Mouse (Mus musculus) MN1 (cell line): ENCODE measurements around the gene Rpa2.
A peak's percentile ranks its signal among the peaks of the same experiment; 100 is the strongest.
"Not testable (repeated sequence)": the region's sequence is repeated elsewhere in the genome, so short reads cannot be mapped to it uniquely, and the experiment has no call there.

Source experiments
- DNase-seq: peaks from one replicate; pipeline ENCODE4 v3.0.0-alpha.2; 2016; ENCODE audit warnings: low spot score

The Rpa2 gene

DNA sequence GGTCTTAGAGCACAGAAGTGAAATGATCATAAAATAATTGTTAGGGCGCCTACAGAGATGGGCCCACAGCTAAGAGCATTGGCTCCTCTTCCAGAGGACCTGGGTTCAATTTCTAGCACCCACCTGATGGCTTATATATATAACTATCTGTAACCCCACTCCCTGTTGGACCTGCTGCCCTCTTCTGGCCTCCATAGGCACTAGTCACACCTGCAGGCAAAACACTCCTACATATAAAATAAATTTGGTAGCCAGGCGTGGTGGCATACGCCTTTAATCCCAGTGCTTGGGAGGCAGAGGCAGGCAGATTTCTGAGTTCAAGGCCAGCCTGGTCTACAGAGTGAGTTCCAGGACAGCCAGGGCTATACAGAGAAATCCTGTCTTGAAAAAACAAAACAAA is 5.0 kb upstream of the Rpa2 start:
- DNase-seq: not testable (repeated sequence)

DNA sequence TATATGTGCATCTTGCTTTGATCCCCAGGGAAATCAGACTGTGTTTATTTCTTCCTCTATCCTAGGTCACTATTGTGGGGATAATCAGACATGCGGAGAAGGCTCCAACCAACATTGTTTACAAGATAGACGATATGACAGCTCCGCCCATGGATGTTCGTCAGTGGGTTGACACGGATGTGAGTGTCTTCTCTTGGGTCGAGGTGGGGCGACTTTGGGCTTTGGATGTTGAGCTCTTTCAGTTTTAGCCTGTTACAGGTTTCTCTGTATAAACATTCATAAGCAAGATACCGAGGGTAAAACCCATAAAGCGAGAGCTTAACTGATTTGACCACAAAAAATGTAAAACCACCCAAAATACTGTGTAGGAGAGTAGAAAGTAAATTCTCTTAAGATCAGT is 3.6 kb downstream of the Rpa2 start:
- DNase-seq: no peak

DNA sequence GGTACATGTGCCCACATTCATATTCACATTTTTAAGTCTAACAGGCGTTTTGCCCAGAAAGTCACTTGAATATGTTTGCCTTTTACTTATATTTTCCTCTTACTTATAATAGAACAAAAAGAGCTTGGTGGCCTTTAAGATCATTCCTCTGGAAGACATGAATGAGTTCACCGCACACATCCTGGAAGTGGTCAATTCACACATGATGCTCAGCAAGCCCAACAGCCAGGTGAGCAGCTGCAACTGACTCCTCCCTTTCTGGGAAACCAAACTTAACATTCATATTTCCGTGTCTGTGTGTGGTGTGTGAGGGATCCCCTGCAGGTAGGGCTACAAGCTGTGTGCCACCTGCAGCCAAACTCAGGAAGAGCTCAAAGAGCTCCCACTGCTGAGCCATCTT is 6.8 kb downstream of the Rpa2 start:
- DNase-seq: no peak

GRCm38 (mm10) chr4:132776764-132777163 is 8.6 kb downstream of the Rpa2 start:
- peak; percentile 91 for DNase-seq

GRCm38 (mm10) chr4:132778562-132779201 is 10.6 kb downstream of the Rpa2 start:
- no peak for DNase-seq

GRCm38 (mm10) chr4:132780288-132780687 is 12.2 kb downstream of the Rpa2 start:
- no peak for DNase-seq

DNA sequence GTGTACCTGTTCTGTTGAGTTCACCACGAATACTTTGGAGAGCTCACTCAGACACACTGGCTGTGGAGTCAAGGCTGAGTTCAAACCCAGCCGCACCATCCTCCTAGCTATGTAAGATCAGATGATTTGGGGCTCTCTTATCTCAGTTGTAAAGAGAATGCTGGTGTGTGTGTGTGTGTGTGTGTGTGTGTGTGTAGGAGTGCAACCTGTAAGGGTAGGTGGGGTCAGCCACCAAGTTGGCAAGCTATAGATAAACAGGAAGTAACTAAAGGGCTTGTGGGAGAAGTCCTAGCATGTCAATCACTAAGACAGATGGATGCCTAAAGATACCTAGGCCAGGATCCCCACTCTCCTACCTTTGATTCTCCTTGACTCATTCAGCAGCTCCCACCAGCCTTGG is 15.6 kb downstream of the Rpa2 start:
- no peak for DNase-seq

GRCm38 (mm10) chr4:132785228-132785627 is 17.1 kb downstream of the Rpa2 start:
- no peak for DNase-seq

DNA sequence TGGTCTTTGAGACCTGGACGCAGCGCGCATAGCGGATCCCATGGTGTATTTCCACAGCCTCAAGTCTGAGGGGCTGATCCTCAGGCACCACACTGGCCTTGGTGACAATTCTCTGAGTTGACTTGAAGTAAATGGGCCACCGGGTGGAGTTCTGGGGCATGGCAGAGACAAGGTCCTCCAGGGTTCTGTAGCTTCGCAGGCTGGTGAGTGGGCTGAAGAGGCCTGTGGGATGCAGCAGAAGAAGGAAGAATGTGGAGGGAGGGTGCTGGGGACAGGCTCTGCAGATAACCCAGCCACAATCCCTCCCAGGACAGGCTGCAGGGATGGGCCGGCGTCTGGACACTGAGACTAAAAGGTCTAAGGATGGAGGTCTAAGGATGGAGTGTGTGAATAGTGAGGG is 21.6 kb downstream of the Rpa2 start:
- no peak for DNase-seq

- DNase-seq: not testable (repeated sequence)
These were observed 25.3 kb downstream of the Rpa2 start for GRCm38 (mm10) chr4:132793322-132794004.

- DNase-seq: no peak
These were observed 25.9 kb downstream of the Rpa2 start for GRCm38 (mm10) chr4:132794028-132794427.

DNA sequence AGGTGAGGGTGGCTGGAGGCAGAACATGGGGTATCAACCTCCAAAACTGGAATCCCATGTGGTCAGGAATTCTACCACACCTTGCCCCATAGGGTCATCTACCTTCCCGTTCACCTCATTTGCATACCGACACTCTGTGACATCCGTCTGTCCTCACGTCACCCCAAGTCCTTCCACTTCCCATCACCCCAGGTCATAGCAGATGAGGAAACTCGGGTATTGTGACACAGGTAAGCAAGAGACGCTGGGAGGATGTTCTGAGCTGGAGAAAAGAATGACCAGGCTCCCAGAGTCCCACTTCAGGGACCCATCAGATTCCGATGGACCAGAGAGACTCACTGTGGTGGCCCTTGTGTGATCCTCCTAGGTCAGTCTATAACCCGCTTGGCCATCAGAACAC is 26.6 kb downstream of the Rpa2 start:
- DNase-seq: no peak

DNA sequence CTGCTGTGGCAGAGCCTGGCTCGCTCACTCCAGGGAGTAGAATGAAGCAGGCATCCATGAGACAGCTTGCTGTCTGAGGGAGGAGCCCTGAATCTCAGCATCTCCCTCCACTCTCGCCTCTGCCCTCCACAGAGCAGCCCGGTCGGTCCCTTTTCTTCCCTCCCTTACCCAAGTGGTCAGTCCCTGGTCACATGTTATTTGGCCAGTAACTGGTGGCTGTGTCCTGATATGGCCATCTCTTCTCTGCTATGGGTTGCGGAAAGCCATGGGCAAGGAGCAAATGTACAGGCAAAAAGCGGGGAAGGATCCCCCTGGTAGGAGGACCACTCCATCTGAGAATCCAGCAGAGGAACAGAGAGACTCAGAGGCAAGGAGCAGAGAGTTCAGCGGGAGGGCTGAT is 27.0 kb downstream of the Rpa2 start:
- no peak for DNase-seq

DNA sequence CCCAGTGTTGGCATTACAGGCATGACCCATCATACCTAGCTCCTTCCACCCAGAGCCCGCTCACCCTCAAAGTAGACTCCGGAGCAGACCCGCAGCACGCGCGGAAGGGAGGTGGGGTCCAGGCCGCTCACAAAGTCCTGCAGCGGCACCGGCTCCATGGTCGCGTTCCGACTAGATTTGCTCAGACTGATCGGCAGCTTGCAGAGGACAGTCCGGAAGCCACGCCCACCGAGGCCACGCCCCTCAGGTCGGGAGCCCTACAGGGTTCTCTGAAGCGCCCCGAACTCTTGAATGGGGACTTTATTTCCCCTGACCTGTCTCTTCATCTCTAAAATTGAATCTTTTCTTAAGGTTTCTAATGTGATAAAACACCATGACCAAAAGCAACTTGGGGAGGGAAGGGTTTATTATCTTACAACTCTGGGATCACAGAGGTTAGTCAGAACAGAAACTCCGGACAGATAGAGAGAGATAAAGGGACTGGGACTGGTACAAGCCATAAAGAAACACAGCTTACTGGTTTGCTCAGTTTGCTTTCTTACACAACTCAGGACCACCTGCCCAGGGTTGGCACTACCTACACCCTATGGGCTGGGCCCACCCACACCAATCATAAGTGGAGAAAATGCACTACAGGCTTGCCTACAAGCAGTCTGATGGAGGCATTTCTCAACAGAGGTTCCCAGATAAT is 28.2 kb downstream of the Rpa2 start, which contains the start of gene Themis2:
Gene Themis2, minus strand, starts transcription at position 192 of the 691 bp plus-strand sequence.
- DNase-seq: peak; percentile 73

- DNase-seq: no peak
These were observed 29.3 kb downstream of the Rpa2 start for GRCm38 (mm10) chr4:132797461-132797860.

DNA sequence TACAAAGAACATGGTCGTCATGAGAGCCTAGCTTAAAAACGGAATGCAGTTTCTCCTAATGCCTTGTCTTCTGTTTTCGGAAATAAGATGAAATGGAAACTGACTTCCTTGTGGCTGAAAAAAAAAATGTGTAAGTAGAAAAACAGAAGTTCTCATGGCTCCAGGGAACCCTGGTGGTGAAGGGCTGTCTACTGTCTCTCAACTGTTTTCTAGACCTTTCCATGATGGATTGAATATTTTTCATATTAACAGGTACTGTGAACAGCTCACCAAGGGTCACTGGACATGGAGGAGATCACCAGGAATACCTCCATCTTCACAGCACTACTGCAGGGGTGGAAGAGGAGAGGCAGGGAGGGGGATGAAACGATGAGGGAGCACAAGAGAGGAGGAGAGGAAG is 29.9 kb downstream of the Rpa2 start:
- DNase-seq: no peak

DNA sequence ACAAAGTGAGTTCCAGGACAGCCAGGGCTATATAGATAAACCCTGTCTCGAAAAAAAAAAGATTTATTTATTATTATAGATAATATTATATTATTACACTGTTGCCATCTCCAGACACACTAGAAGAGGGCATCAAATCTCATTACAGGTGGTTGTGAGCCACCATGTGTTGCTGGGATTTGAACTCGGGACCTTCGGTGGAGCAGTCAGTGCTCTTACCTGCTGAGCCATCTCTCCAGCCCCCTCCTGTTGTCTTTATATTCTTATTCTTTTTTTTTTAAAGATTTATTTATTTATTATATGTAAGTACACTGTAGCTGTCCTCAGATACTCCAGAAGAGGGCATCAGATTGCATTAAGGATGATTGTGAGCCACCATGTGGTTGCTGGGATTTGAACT is 30.5 kb downstream of the Rpa2 start:
- not testable (repeated sequence) for DNase-seq

GRCm38 (mm10) chr4:132799845-132800244 is 31.7 kb downstream of the Rpa2 start:
- DNase-seq: no peak

DNA sequence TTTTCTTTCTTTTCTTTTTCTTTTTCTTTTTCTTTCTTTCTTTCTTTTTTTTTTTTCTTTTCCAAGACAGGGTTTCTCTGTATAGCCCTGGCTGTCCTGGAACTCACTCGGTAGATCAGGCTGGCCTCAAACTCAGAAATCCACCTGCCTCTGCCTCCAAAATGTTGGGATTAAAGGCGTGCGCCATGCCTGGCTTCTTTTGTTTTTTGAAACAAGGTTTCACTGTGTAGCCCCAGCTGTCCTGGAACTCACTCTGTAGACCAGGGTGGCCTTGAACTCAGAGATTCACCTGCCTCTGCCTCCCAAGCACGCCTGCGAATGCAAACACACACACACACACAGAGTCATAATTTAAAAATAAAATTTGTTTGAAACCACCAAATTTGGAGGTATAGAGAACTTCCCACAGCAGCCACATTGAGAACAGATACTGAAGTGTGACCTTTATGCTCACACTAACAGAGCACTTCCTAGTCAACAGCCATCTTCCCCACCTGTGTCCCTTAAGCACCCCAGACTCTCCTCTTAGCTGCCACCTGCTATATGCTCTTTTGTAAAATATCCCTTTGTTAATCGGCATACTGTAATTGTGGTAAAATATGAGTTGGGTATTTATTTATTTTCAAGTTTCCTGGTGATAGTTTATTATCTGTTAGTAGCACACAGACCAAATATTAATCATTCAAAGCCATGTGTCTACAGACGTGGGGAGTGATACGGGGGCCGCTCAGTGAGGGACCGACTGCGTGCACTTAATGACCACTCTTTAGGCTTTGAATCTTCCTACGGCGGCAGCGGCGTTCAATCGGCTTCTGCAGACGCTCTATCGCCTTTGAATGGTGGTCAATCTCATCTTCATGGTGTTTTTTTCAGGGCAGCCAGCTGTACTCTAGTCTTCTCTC is 33.3 kb downstream of the Rpa2 start:
- DNase-seq: no peak

DNA sequence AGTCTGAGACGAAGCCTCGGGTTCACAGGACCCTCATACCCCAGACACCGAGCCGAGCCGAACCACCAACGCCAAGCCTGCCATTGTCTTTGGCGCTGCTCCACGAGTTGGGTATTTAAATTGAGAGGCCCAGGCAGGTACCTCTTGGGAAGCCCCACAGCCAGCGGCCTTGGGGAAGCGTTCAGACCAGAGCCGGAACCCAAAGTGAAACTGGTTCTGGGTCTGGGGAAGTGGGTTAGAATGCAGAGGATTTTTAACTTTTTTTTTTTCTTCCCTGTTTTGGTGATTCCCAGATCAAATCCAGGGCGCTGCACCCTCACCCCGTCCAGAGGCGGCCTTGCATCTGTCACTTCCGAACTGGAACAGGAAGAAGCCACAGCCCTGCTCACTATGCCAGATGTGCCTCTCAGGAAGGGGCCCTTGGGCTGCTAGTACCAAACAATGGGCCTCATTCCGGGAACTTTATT is 34.1 kb downstream of the Rpa2 start:
- DNase-seq: no peak

DNA sequence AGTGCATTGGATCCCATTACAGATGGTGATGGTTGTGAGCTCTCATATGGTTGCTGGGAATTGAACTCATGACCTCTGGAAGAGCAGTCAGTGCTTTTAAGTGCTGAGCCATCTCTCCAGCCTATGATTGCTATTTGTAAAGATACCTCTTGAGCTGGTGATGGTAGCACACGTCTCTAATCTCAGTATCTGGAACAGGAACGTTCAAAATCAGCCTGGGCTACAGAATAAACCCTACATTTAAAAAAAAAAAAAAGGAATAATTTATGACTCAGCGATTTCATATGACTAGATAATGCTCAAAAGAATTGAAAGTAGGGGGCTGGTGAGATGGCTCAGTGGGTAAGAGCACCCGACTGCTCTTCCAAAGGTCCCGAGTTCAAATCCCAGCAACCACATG is 35.1 kb downstream of the Rpa2 start:
- DNase-seq: no peak

DNA sequence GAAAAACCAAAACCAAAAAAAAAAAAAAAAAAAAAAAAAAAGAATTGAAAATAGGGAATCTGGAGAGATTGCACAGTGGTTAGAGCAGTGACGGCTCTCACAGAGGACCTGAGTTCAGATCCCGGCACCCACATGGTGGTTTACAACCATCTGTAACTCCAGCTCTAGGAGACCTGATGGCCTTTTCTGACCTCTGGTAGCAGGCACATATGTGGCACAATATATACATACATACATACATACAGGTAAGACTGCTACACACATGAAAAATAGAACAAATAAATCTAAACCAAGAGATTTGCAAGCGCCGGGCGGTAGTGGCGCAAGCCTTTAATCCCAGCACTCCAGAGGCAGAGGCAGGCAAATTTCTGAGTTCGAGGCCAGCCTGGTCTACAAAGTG is 35.7 kb downstream of the Rpa2 start:
- DNase-seq: no peak
